Mouse (Mus musculus): Measurements from ENCODE around the gene Gm3336.

DNA sequence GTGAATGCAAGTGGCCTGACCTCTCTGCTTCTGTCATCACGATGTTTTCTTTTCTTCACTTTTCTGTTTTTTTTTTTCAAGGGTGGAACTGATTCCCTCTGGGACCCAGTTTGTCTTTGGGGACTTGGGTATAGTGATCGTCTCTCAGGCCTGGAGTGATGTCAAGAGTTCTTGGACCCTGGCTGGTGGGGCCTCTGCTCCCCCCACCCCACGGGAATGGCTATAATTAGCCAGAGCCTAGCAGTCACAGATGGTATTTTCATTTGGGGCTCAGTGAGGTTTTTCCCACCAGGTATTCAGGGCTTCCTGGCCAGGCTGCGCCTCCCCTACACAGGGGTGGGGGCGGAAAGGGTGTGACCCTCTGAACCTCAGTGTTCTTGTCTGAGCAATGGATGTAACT is 23.3 kb downstream of the Gm3336 start:
- TF ChIP-seq GATA1 (IDR thresholded peaks at IDR 0.05; ENCODE audit: low read length) (no peak), TAL1 (IDR thresholded peaks at IDR 0.05; ENCODE audit: low read length) (no peak)

All from erythroblast, embryonic 14.5 days (primary cell).